Mouse (Mus musculus): Measurements from ENCODE around the gene Pard6a. TPM values are rescaled to one million over a fixed set of nuclear protein-coding genes. Genes with fewer than 3 reads are reported as not detected.

Gene Pard6a
- polyA plus RNA-seq, 1 experiment from 2014 or later: 53.7 TPM

GRCm38 (mm10) chr8:105725726-105726125, 24.8 kb downstream of the Pard6a start:
- Histone ChIP-seq H3K4me3 (replicated peaks; ENCODE audit: low read length) (no peak overlapping the region), H3K9me3 (ENCODE audit: control insufficient read depth, low read length) (no peaks in the 10 kb centered on the region), H3K36me3 (replicated peaks; ENCODE audit: control insufficient read depth, insufficient read depth) (peaks cover 56% of the 10 kb centered on the region), H3K4me1 (replicated peaks; ENCODE audit: control insufficient read depth, insufficient read depth, low read length) (no peaks in the 10 kb centered on the region), H3K9ac (no peak overlapping the region), H3K27me3 (ENCODE audit: control insufficient read depth, insufficient read depth, low read length) (no peaks in the 10 kb centered on the region), H3K4me2 (replicated peaks) (no peak overlapping the region), H3K27ac (no peak overlapping the region)
- no peak for DNase-seq (ENCODE audit: low spot score)
- 86% methylated on average over 5 of the region's 5 CpGs for WGBS
- ATAC-seq (ENCODE audit: low FRiP score): no peak

GRCm38 (mm10) chr8:105727397-105728124, 26.6 kb downstream of the Pard6a start:
- no peaks in the 10 kb centered on the region for H3K27me3 ChIP-seq (ENCODE audit: control insufficient read depth, insufficient read depth, low read length)
- H3K4me3 ChIP-seq (replicated peaks; ENCODE audit: low read length): no peak overlapping the region
- WGBS: 95% methylated on average over 18 of the region's 18 CpGs
- H3K9me3 ChIP-seq (ENCODE audit: control insufficient read depth, low read length): no peaks in the 10 kb centered on the region
- DNase-seq (ENCODE audit: low spot score): no peak
- H3K4me2 ChIP-seq (replicated peaks): no peak overlapping the region
- no peak overlapping the region for H3K27ac ChIP-seq
- H3K36me3 ChIP-seq (replicated peaks; ENCODE audit: control insufficient read depth, insufficient read depth): peaks cover 52% of the 10 kb centered on the region
- no peak for ATAC-seq (ENCODE audit: low FRiP score)
- H3K4me1 ChIP-seq (replicated peaks; ENCODE audit: control insufficient read depth, insufficient read depth, low read length): no peaks in the 10 kb centered on the region
- H3K9ac ChIP-seq: no peak overlapping the region

- no peak overlapping the region for H3K27ac ChIP-seq
- no peak overlapping the region for H3K4me3 ChIP-seq (replicated peaks; ENCODE audit: low read length)
- 91% methylated on average over 5 of the region's 5 CpGs for WGBS
- no peaks in the 10 kb centered on the region for H3K27me3 ChIP-seq (ENCODE audit: control insufficient read depth, insufficient read depth, low read length)
- no peak for DNase-seq (ENCODE audit: low spot score)
- no peak overlapping the region for H3K4me2 ChIP-seq (replicated peaks)
- no peak overlapping the region for H3K9ac ChIP-seq
- peaks cover 19% of the 10 kb centered on the region for H3K36me3 ChIP-seq (replicated peaks; ENCODE audit: control insufficient read depth, insufficient read depth)
- H3K4me1 ChIP-seq (replicated peaks; ENCODE audit: control insufficient read depth, insufficient read depth, low read length): no peaks in the 10 kb centered on the region
- no peak for ATAC-seq (ENCODE audit: low FRiP score)
- no peaks in the 10 kb centered on the region for H3K9me3 ChIP-seq (ENCODE audit: control insufficient read depth, low read length)
Observed at GRCm38 (mm10) chr8:105732186-105732585, 31.2 kb downstream of the Pard6a start.

DNA sequence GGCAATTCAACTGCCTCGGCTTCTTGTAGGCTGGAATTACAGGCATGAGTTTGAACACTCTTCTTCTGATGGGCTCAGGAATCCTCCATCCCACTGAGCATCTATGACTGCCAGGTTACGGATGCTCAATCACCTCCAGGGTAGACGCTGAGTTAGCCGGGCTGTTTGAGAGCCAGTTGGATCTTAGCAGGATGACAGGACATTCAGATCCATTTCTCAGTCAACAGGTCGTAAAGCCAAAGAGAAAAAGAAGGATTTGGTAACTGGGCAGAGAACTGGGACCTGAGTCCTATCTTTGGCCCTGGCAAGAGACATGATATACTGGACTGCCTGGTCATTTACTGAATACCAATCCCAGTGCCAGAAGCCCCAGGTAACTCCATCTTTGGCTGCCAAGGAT, 38.3 kb downstream of the Pard6a start:
- Histone ChIP-seq H3K36me3 (replicated peaks; ENCODE audit: control insufficient read depth, insufficient read depth) (0 out of 2 replicates have a peak, but pooled peaks cover 4% of the 10 kb centered on the region), H3K4me2 (replicated peaks) (no peak overlapping the region), H3K9ac (no peak overlapping the region), H3K4me1 (replicated peaks; ENCODE audit: control insufficient read depth, insufficient read depth, low read length) (no peaks in the 10 kb centered on the region), H3K4me3 (replicated peaks; ENCODE audit: low read length) (no peak overlapping the region), H3K27ac (no peak overlapping the region), H3K9me3 (ENCODE audit: control insufficient read depth, low read length) (no peaks in the 10 kb centered on the region), H3K27me3 (ENCODE audit: control insufficient read depth, insufficient read depth, low read length) (no peaks in the 10 kb centered on the region)
- 95% methylated on average over 5 of the region's 5 CpGs for WGBS
- DNase-seq (ENCODE audit: low spot score): no peak
- ATAC-seq (ENCODE audit: low FRiP score): no peak

DNA sequence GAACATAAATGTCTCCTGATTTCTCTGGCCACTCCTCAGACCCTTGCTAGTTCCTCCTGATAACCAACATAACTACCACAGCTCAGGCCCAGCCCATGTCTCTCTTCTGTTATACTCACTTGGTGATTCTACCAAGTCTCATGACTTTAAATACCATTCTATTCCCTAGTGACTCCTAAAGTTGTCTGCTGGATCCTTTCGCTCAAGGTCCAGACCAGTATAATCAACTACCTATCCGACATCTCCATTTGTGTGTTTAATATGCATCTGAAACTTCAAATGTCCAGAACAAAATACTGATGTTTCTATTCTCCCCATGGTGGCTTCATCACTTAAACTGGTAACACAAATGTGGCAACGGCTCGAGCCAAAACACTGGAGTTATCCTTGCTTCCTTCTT, 42.4 kb downstream of the Pard6a start:
- no peak for DNase-seq (ENCODE audit: low spot score)
- no peak for ATAC-seq (ENCODE audit: low FRiP score)
- WGBS: 90% methylated on average over 4 of the region's 4 CpGs

GRCm38 (mm10) chr8:105750606-105751005, 49.7 kb downstream of the Pard6a start:
- DNase-seq (ENCODE audit: low spot score) (peak; percentile 38), ATAC-seq (ENCODE audit: low FRiP score) (peak; percentile 48; the same call in 1 of the 2 replicates)
- 10% methylated on average over 11 of the region's 11 CpGs for WGBS
- Histone ChIP-seq H3K9ac (peak overlapping the region; percentile 32; the same call in 1 of the 2 replicates), H3K36me3 (replicated peaks; ENCODE audit: control insufficient read depth, insufficient read depth) (no peaks in the 10 kb centered on the region), H3K4me2 (replicated peaks) (peak overlapping the region; percentile 20), H3K9me3 (ENCODE audit: control insufficient read depth, low read length) (no peaks in the 10 kb centered on the region), H3K4me1 (replicated peaks; ENCODE audit: control insufficient read depth, insufficient read depth, low read length) (peaks cover 38% of the 10 kb centered on the region), H3K27me3 (ENCODE audit: control insufficient read depth, insufficient read depth, low read length) (no peaks in the 10 kb centered on the region), H3K27ac (no peak overlapping the region), H3K4me3 (replicated peaks; ENCODE audit: low read length) (no peak overlapping the region)

More for the DNA sequence above, 42.4 kb downstream of the Pard6a start:
- H3K27me3 ChIP-seq (ENCODE audit: control insufficient read depth, insufficient read depth, low read length): no peaks in the 10 kb centered on the region
- H3K4me2 ChIP-seq (replicated peaks): no peak overlapping the region
- H3K36me3 ChIP-seq (replicated peaks; ENCODE audit: control insufficient read depth, insufficient read depth): 0 out of 2 replicates have a peak, but pooled peaks cover 1% of the 10 kb centered on the region
- no peak overlapping the region for H3K9ac ChIP-seq
- H3K9me3 ChIP-seq (ENCODE audit: control insufficient read depth, low read length): no peaks in the 10 kb centered on the region
- H3K27ac ChIP-seq: no peak overlapping the region
- H3K4me1 ChIP-seq (replicated peaks; ENCODE audit: control insufficient read depth, insufficient read depth, low read length): no peaks in the 10 kb centered on the region; the same call in 1 of the 2 replicates
- no peak overlapping the region for H3K4me3 ChIP-seq (replicated peaks; ENCODE audit: low read length)

Other genes with a start within 250 kb of the Pard6a start
- 204 and 207 TPM in 2 replicates for gene Tppp3, start 229.6 kb upstream of the Pard6a start, polyA plus RNA-seq (2014; fragmentation: Nextera tagmentation; extraction: Ambion mirVana)
- gene Zdhhc1, start 204.2 kb upstream of the Pard6a start, polyA plus RNA-seq (2014; fragmentation: Nextera tagmentation; extraction: Ambion mirVana): 32.7 and 33.1 TPM in 2 replicates
- gene Hsd11b2, start 182.4 kb upstream of the Pard6a start, polyA plus RNA-seq (2014; fragmentation: Nextera tagmentation; extraction: Ambion mirVana): 6.1 and 7.0 TPM in 2 replicates
- gene Atp6v0d1, start 135.1 kb upstream of the Pard6a start, polyA plus RNA-seq (2014; fragmentation: Nextera tagmentation; extraction: Ambion mirVana): 231 and 245 TPM in 2 replicates
- 30.6 and 32.6 TPM in 2 replicates for gene Ripor1, start 95.9 kb upstream of the Pard6a start, polyA plus RNA-seq (2014; fragmentation: Nextera tagmentation; extraction: Ambion mirVana)
- 76.9 and 79.1 TPM in 2 replicates for gene Ctcf, start 64.6 kb upstream of the Pard6a start, polyA plus RNA-seq (2014; fragmentation: Nextera tagmentation; extraction: Ambion mirVana)
- gene Agrp, start 63.8 kb upstream of the Pard6a start, polyA plus RNA-seq (2014; fragmentation: Nextera tagmentation; extraction: Ambion mirVana): 0.84 TPM in 1 of 2 replicates, not detected in the other
- 22.3 and 24.4 TPM in 2 replicates for gene Carmil2, start 14.9 kb upstream of the Pard6a start, polyA plus RNA-seq (2014; fragmentation: Nextera tagmentation; extraction: Ambion mirVana)
- 71.3 and 78.1 TPM in 2 replicates for gene Acd, start within 50 bp of the Pard6a start, polyA plus RNA-seq (2014; fragmentation: Nextera tagmentation; extraction: Ambion mirVana)
- 0.22 and 0.27 TPM in 2 replicates for gene 4933405L10Rik, start 6.5 kb downstream of the Pard6a start, polyA plus RNA-seq (2014; fragmentation: Nextera tagmentation; extraction: Ambion mirVana)
- 11.6 and 13.4 TPM in 2 replicates for gene Enkd1, start 7.1 kb downstream of the Pard6a start, polyA plus RNA-seq (2014; fragmentation: Nextera tagmentation; extraction: Ambion mirVana)
- gene Gfod2, start 57.5 kb downstream of the Pard6a start, polyA plus RNA-seq (2014; fragmentation: Nextera tagmentation; extraction: Ambion mirVana): 62.7 and 71.7 TPM in 2 replicates
- gene Ranbp10, start 126.2 kb downstream of the Pard6a start, polyA plus RNA-seq (2014; fragmentation: Nextera tagmentation; extraction: Ambion mirVana): 9.1 and 10.4 TPM in 2 replicates
- 0.64 and 1.4 TPM in 2 replicates for gene Tsnaxip1, start 126.6 kb downstream of the Pard6a start, polyA plus RNA-seq (2014; fragmentation: Nextera tagmentation; extraction: Ambion mirVana)
- 46.3 and 51.7 TPM in 2 replicates for gene Cenpt, start 152.1 kb downstream of the Pard6a start, polyA plus RNA-seq (2014; fragmentation: Nextera tagmentation; extraction: Ambion mirVana)
- gene Thap11, start 154.0 kb downstream of the Pard6a start, polyA plus RNA-seq (2014; fragmentation: Nextera tagmentation; extraction: Ambion mirVana): 46.2 and 51.2 TPM in 2 replicates
- 181 TPM in 2 replicates for gene Nutf2, start 159.4 kb downstream of the Pard6a start, polyA plus RNA-seq (2014; fragmentation: Nextera tagmentation; extraction: Ambion mirVana)
- 40.1 and 46.6 TPM in 2 replicates for gene Edc4, start 179.7 kb downstream of the Pard6a start, polyA plus RNA-seq (2014; fragmentation: Nextera tagmentation; extraction: Ambion mirVana)
- gene Nrn1l, start 192.4 kb downstream of the Pard6a start, polyA plus RNA-seq (2014; fragmentation: Nextera tagmentation; extraction: Ambion mirVana): 1.4 TPM in 1 of 2 replicates, not detected in the other
- gene Pskh1, start 199.3 kb downstream of the Pard6a start, polyA plus RNA-seq (2014; fragmentation: Nextera tagmentation; extraction: Ambion mirVana): 8.2 and 11.0 TPM in 2 replicates
- gene Ctrl, start 232.7 kb downstream of the Pard6a start, polyA plus RNA-seq (2014; fragmentation: Nextera tagmentation; extraction: Ambion mirVana): 2.9 and 3.2 TPM in 2 replicates
- 70.1 and 79.8 TPM in 2 replicates for gene Psmb10, start 237.3 kb downstream of the Pard6a start, polyA plus RNA-seq (2014; fragmentation: Nextera tagmentation; extraction: Ambion mirVana)
- 3.2 and 3.3 TPM in 2 replicates for gene Lcat, start 242.2 kb downstream of the Pard6a start, polyA plus RNA-seq (2014; fragmentation: Nextera tagmentation; extraction: Ambion mirVana)

Data from hindbrain, embryonic 14.5 days (tissue).